Mouse (Mus musculus): ENCODE data around the gene Gcgr.

DNA sequence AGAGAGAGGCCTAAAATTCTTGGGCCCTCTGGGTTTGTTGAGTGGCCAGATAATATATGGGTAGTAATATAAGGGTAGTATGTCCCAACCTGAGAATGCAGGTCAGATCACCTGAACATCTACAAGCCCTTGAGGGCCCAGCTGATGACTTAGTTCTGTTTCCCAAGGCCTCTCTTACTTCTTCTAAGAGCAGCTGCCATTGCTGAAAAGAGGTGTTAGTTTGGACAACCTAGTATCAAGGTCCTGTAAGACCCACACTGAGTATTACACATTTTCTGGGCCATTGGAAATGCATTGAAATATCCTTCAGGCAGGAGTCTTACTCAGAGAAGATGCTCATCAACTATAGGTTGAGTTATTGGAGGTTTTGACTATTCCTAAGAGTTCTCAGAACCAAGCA, 45.4 kb downstream of the Gcgr start:
- no peak for TF ChIP-seq CTCF (IDR thresholded peaks at IDR 0.05)
- TF ChIP-seq EP300 (IDR thresholded peaks at IDR 0.05): no peak

Data from lung, postnatal 0 days (tissue).